ENCODE assay signal across 29 mouse cellular contexts in the genomic region with DNA sequence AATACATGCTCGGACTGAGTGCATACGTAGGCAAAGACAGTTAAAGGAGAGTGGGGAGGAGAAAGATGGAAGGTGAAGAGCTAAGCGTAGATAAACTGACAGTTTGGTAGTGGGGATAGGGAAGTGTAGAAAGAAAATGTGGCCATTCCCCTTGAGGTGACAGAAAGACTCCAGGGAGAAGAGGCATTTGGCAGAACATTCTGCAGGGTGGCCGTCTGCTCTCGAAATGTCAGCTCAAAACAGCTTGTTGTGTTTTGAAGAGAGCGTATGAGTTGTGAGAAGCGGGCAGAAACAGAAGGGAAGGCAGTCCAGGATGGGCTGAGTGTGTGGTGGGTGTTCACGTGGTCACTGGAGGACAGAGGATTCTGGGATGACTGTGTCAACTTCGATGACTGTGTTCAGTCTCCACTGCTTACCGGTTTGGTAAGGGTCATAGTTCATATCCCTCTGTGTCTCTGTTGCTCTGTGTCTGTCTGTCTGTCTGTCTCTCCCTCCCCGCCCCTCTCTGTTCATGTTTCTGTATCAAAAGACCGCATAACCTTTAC.
DNase-seq lines count a peak whose midpoint lies in the region; ATAC-seq lines count a peak whose summit lies in the region.
"Had no signal": no experiment of that assay in that cellular context is flagged by ENCODE, and none has a peak within 500 bp of the region (broad histone marks: within the 10 kb centered on the region; RNA-seq: fewer than 3 reads in every experiment).

No protein-coding gene starts in this region.

- peak; percentile 17 to 20 for DNase-seq in cerebellum, postnatal 10 days
- no peak for DNase-seq in cerebellum, postnatal 14 days
- DNase-seq in layer of hippocampus, adult 18-20 months (ENCODE audit: low spot score in 2 of 2) = peak; percentile 17 to 52
- DNase-seq in layer of hippocampus, postnatal 25 days (ENCODE audit: extremely low spot score in 1 of 2, low spot score in 1 of 2) = no peak
- DNase-seq in lung, postnatal 10 days = peak; percentile 10
- no peak for DNase-seq in lung, postnatal 4 days
- DNase-seq: adrenal gland, postnatal 10 days; cerebellum, adult 2 months; gastrocnemius, adult 2 months; gastrocnemius, postnatal 36 days; heart, adult 18-20 months; heart, postnatal 4 days; kidney, adult 9 months; kidney, postnatal 25 days; left cerebral cortex, postnatal 4 days; lung, adult 2 months; lung, postnatal 14 days; right cerebral cortex, postnatal 4 days; thymus, adult 2 months; thymus, postnatal 36 days had no signal

- H3K4me1 ChIP-seq in liver, embryonic 16.5 days (ENCODE audit: control insufficient read depth, low read depth, low read length) = no peaks in the 10 kb centered on the region
- H3K4me1 ChIP-seq in intestine, embryonic 15.5 days (replicated peaks) = peaks cover 5% of the 10 kb centered on the region; the same call in 1 of the 2 replicates

- H3K4me2 ChIP-seq in liver, embryonic 16.5 days (ENCODE audit: low read depth, low read length) = no peak overlapping the region
- H3K4me2 ChIP-seq in intestine, embryonic 15.5 days (replicated peaks) = no peak overlapping the region
- H3K4me2 ChIP-seq: forebrain, embryonic 13.5 days; heart, embryonic 11.5 days; hindbrain, embryonic 13.5 days; neural tube, embryonic 13.5 days had no signal

- H3K27me3 ChIP-seq in liver, embryonic 16.5 days (ENCODE audit: control insufficient read depth, insufficient read depth, low read depth, low read length) = no peaks in the 10 kb centered on the region
- H3K27me3 ChIP-seq in intestine, embryonic 15.5 days (replicated peaks) = no peaks in the 10 kb centered on the region
- H3K27me3 ChIP-seq: forebrain, embryonic 13.5 days; hindbrain, embryonic 13.5 days; neural tube, embryonic 13.5 days; Patski had no signal

- 69% methylated on average over 12 of the region's 12 CpGs for WGBS in liver, embryonic 16.5 days (ENCODE audit: insufficient replicate concordance)
- WGBS in intestine, embryonic 15.5 days = 87% methylated on average over 12 of the region's 12 CpGs

- H3K36me3 ChIP-seq in liver, embryonic 16.5 days (ENCODE audit: control insufficient read depth, insufficient read depth) = no peaks in the 10 kb centered on the region
- H3K36me3 ChIP-seq in intestine, embryonic 15.5 days = no peaks in the 10 kb centered on the region
- H3K36me3 ChIP-seq: hindbrain, embryonic 13.5 days; midbrain, embryonic 10.5 days; neural tube, embryonic 13.5 days had no signal

- H3K9ac ChIP-seq in liver, embryonic 16.5 days (ENCODE audit: low read depth, low read length) = no peak overlapping the region
- H3K9ac ChIP-seq in intestine, embryonic 15.5 days = no peak overlapping the region
- H3K9ac ChIP-seq: forebrain, embryonic 13.5 days; hindbrain, embryonic 13.5 days; neural tube, embryonic 13.5 days had no signal

- H3K9me3 ChIP-seq in liver, embryonic 16.5 days (replicated peaks; ENCODE audit: control insufficient read depth, low read length) = no peaks in the 10 kb centered on the region
- no peaks in the 10 kb centered on the region for H3K9me3 ChIP-seq in intestine, embryonic 15.5 days
- H3K9me3 ChIP-seq: forebrain, embryonic 13.5 days; hindbrain, embryonic 13.5 days; midbrain, embryonic 10.5 days; neural tube, embryonic 13.5 days had no signal

- H3K4me3 ChIP-seq in liver, embryonic 16.5 days (ENCODE audit: low read depth, low read length) = no peak overlapping the region
- H3K4me3 ChIP-seq in intestine, embryonic 15.5 days (replicated peaks) = no peak overlapping the region
- H3K4me3 ChIP-seq: forebrain, embryonic 13.5 days; gastrocnemius, adult 2 months; hindbrain, embryonic 13.5 days; midbrain, embryonic 10.5 days; neural tube, embryonic 13.5 days had no signal

- no peak overlapping the region for H3K27ac ChIP-seq in liver, embryonic 16.5 days (ENCODE audit: low read length)
- H3K27ac ChIP-seq in intestine, embryonic 15.5 days = no peak overlapping the region
- H3K27ac ChIP-seq: forebrain, embryonic 13.5 days; gastrocnemius, adult 2 months; hindbrain, embryonic 13.5 days; midbrain, embryonic 10.5 days; neural tube, embryonic 13.5 days had no signal

- ATAC-seq in liver, embryonic 16.5 days (ENCODE audit: low read depth) = peak; percentile 63
- ATAC-seq in intestine, embryonic 15.5 days = no peak
- ATAC-seq: forebrain, embryonic 13.5 days; intestine, postnatal 0 days; Patski had no signal

Comparison
In these comparisons a context has a peak if more than half of its experiments do, and no peak if none do; other contexts are left out.
1. DNase-seq: peak in cerebellum, postnatal 10 days (2 of 2), layer of hippocampus, adult 18-20 months (2 of 2) and lung, postnatal 10 days (single experiment); none in cerebellum, postnatal 14 days (0 of 2), layer of hippocampus, postnatal 25 days (0 of 2) and lung, postnatal 4 days (0 of 2).